Comparison of ENCODE assay signal across 22 mouse cellular contexts in the genomic region with DNA sequence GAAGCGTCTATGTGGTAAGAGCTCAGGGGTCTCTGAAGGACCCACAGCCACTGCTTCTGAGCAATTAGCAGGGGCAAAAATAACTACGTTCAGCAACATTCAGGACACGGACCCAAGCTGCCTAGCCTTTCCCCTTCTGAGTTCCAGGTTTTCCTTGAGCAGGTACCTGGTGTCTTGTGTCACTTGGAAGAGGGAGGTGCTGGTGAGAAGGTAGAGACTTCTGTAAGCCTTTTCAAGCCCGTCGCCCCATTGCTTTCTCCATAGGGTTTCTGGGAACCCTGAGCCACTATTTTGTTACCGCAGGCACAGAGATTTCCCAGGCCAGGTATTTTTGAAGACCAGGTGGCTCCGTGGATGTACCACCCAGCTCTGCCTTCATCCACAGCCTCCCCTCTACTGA. TPM values are rescaled to one million over a fixed set of nuclear protein-coding genes. Genes with fewer than 3 reads are reported as not detected.
DNase-seq lines count a peak whose midpoint lies in the region; ATAC-seq and TF ChIP-seq lines count a peak whose summit lies in the region.
"Had no signal": no experiment of that assay in that cellular context is flagged by ENCODE, and none has a peak within 500 bp of the region (broad histone marks: within the 10 kb centered on the region; RNA-seq: fewer than 3 reads in every experiment).

No protein-coding gene starts in this region.

- peak overlapping the region; percentile 80; the same call in 1 of the 2 replicates for H3K4me2 ChIP-seq in heart, embryonic 13.5 days
- H3K4me2 ChIP-seq in limb, embryonic 13.5 days (replicated peaks), result peak overlapping the region; percentile 93
- H3K4me2 ChIP-seq in limb, embryonic 15.5 days, result peak overlapping the region; percentile 93; the same call in 1 of the 2 replicates

- H3K9me3 ChIP-seq in heart, embryonic 13.5 days, result no peaks in the 10 kb centered on the region
- no peaks in the 10 kb centered on the region for H3K9me3 ChIP-seq in limb, embryonic 13.5 days
- H3K9me3 ChIP-seq in limb, embryonic 10.5 days (replicated peaks), result no peaks in the 10 kb centered on the region
- no peaks in the 10 kb centered on the region for H3K9me3 ChIP-seq in limb, embryonic 15.5 days
- H3K9me3 ChIP-seq: hindbrain, embryonic 12.5 days; liver, embryonic 12.5 days; midbrain, embryonic 10.5 days had no signal

- H3K4me3 ChIP-seq in heart, embryonic 13.5 days, result peak overlapping the region; percentile 57
- peak overlapping the region; percentile 53; the same call in 1 of the 2 replicates for H3K4me3 ChIP-seq in limb, embryonic 13.5 days
- H3K4me3 ChIP-seq in limb, embryonic 10.5 days, result no peak overlapping the region; the same call in 1 of the 2 replicates
- H3K4me3 ChIP-seq in testis, adult 2 months (ENCODE audit: control insufficient read depth, low read depth, low read length), result peak overlapping the region; percentile 57
- H3K4me3 ChIP-seq in limb, embryonic 15.5 days, result no peak overlapping the region
- H3K4me3 ChIP-seq in left cerebral cortex, adult 2 months, result no peak overlapping the region

- no peak for TF ChIP-seq POLR2A in testis, adult 2 months (IDR thresholded peaks at IDR 0.05; ENCODE audit: control insufficient read depth, low read depth, low read length)

- H3K36me3 ChIP-seq in heart, embryonic 13.5 days, result no peaks in the 10 kb centered on the region
- H3K36me3 ChIP-seq in limb, embryonic 13.5 days, result no peaks in the 10 kb centered on the region
- peaks cover 7% of the 10 kb centered on the region for H3K36me3 ChIP-seq in limb, embryonic 10.5 days
- no peaks in the 10 kb centered on the region for H3K36me3 ChIP-seq in testis, adult 2 months (ENCODE audit: control insufficient read depth, insufficient read depth, low read length)
- H3K36me3 ChIP-seq in limb, embryonic 15.5 days, result no peaks in the 10 kb centered on the region
- H3K36me3 ChIP-seq: hindbrain, embryonic 12.5 days; midbrain, embryonic 10.5 days had no signal

- 27% methylated on average over 7 of the region's 7 CpGs for WGBS in heart, embryonic 13.5 days
- WGBS in limb, embryonic 13.5 days, result 13% methylated on average over 7 of the region's 7 CpGs
- WGBS in limb, embryonic 10.5 days, result 13% methylated on average over 7 of the region's 7 CpGs
- WGBS in limb, embryonic 15.5 days, result 22% methylated on average over 7 of the region's 7 CpGs

- DNase-seq in heart, adult 9 months (ENCODE audit: low spot score in 2 of 2), result no peak
- no peak for DNase-seq in limb, embryonic 10.5 days (ENCODE audit: low spot score)
- no peak for DNase-seq in testis, postnatal 14 days (ENCODE audit: low spot score)
- DNase-seq in left cerebral cortex, adult 2 months (ENCODE audit: extremely low spot score in 1 of 2, low spot score in 2 of 2), result no peak
- DNase-seq: adrenal gland, adult 8-10 months; cerebellum, adult 9-10 months; gastrocnemius, postnatal 36 days; lung, adult 2 months; lung, postnatal 36 days; thymus, adult 2 months had no signal

- H3K9ac ChIP-seq in heart, embryonic 13.5 days, result no peak overlapping the region
- no peak overlapping the region for H3K9ac ChIP-seq in limb, embryonic 13.5 days
- H3K9ac ChIP-seq in limb, embryonic 15.5 days, result no peak overlapping the region
- H3K9ac ChIP-seq: hindbrain, embryonic 12.5 days; liver, embryonic 12.5 days had no signal

- no peak for ATAC-seq in heart, embryonic 13.5 days (ENCODE audit: extremely low read depth, insufficient number of reproducible peaks, low FRiP score, low TSS enrichment)
- ATAC-seq in limb, embryonic 13.5 days (ENCODE audit: low FRiP score, low read depth), result no peak
- ATAC-seq in limb, embryonic 15.5 days (ENCODE audit: insufficient number of reproducible peaks, low FRiP score, low TSS enrichment, low read depth), result no peak
- ATAC-seq: inflammation-experienced regulatory T-cells, adult 6 months; liver, embryonic 12.5 days had no signal

- no peak overlapping the region for H3K27ac ChIP-seq in heart, embryonic 13.5 days (replicated peaks)
- H3K27ac ChIP-seq in limb, embryonic 13.5 days, result no peak overlapping the region
- no peak overlapping the region for H3K27ac ChIP-seq in limb, embryonic 10.5 days
- no peak overlapping the region for H3K27ac ChIP-seq in testis, adult 2 months (ENCODE audit: control insufficient read depth, insufficient read depth, low read depth, low read length)
- H3K27ac ChIP-seq in limb, embryonic 15.5 days, result no peak overlapping the region
- H3K27ac ChIP-seq in left cerebral cortex, adult 2 months, result no peak overlapping the region
- H3K27ac ChIP-seq: hindbrain, embryonic 12.5 days; liver, embryonic 12.5 days; midbrain, embryonic 10.5 days had no signal

- intact Hi-C loops in left cerebral cortex, adult 2 months (cut with DNase I), result no loop called here

- peaks cover 84% of the 10 kb centered on the region for H3K27me3 ChIP-seq in heart, embryonic 13.5 days (replicated peaks)
- H3K27me3 ChIP-seq in limb, embryonic 13.5 days, result peaks cover 81% of the 10 kb centered on the region
- H3K27me3 ChIP-seq in limb, embryonic 10.5 days (ENCODE audit: low read depth, poor library complexity, severe bottlenecking), result peaks cover 88% of the 10 kb centered on the region
- H3K27me3 ChIP-seq in testis, adult 2 months (ENCODE audit: control insufficient read depth, insufficient read depth, low read length), result peaks cover 3% of the 10 kb centered on the region
- H3K27me3 ChIP-seq in limb, embryonic 15.5 days, result peaks cover 79% of the 10 kb centered on the region

- H3K4me1 ChIP-seq in heart, embryonic 13.5 days, result peaks cover 48% of the 10 kb centered on the region
- peaks cover 63% of the 10 kb centered on the region for H3K4me1 ChIP-seq in limb, embryonic 13.5 days
- H3K4me1 ChIP-seq in limb, embryonic 10.5 days, result peaks cover 66% of the 10 kb centered on the region
- H3K4me1 ChIP-seq in testis, adult 2 months (ENCODE audit: control insufficient read depth, insufficient read depth, low read length), result peaks cover 45% of the 10 kb centered on the region
- H3K4me1 ChIP-seq in limb, embryonic 15.5 days, result peaks cover 54% of the 10 kb centered on the region

- no peak for TF ChIP-seq CTCF in testis, adult 2 months (IDR thresholded peaks at IDR 0.05; ENCODE audit: control insufficient read depth, insufficient read depth, insufficient replicate concordance, low read depth, low read length)
- no peak for TF ChIP-seq CTCF in left cerebral cortex, adult 2 months (IDR thresholded peaks at IDR 0.05)

RNA-seq across cellular contexts. Expression of gene Fgf8, which starts 0.9 kb away (rescaled TPM):
- 0.25 and 0.37 TPM in 2 replicates for polyA plus RNA-seq in heart, embryonic 13.5 days (2015; fragmentation: Nextera tagmentation; extraction: Ambion mirVana)
- 2.7 and 3.5 TPM in 2 replicates for polyA plus RNA-seq in limb, embryonic 13.5 days (2015; fragmentation: Nextera tagmentation; extraction: Ambion mirVana)
- 78.5 and 105 TPM in 2 replicates for polyA plus RNA-seq in limb, embryonic 10.5 days (2016; fragmentation: Nextera tagmentation; extraction: Ambion mirVana)
- polyA plus RNA-seq in testis, adult 2 months (2012; rRNA removed), result 1.4 and 1.5 TPM in 2 replicates
- 0.31 and 0.51 TPM in 2 replicates for polyA plus RNA-seq in limb, embryonic 15.5 days (2015; fragmentation: Nextera tagmentation; extraction: Ambion mirVana)
- not detected for total RNA-seq in left cerebral cortex, adult 2 months (2021)
- total RNA-seq: adrenal gland, adult 8-10 months; common myeloid progenitor, adult 5-6 weeks; gastrocnemius, postnatal 36 days; layer of hippocampus, postnatal 14 days; left cerebral cortex, postnatal 14 days had no signal
- polyA plus RNA-seq: inflammation-experienced regulatory T-cells, adult 6 months; liver, embryonic 12.5 days; lung, adult 2 months; urinary bladder, adult 2 months had no signal

RNA-seq across cellular contexts. Expression of gene Npm3, which starts 5.8 kb away (rescaled TPM):
- 9.9 and 11.2 TPM in 2 replicates for polyA plus RNA-seq in heart, embryonic 13.5 days (2015; fragmentation: Nextera tagmentation; extraction: Ambion mirVana)
- polyA plus RNA-seq in limb, embryonic 13.5 days (2015; fragmentation: Nextera tagmentation; extraction: Ambion mirVana), result 15.4 and 16.8 TPM in 2 replicates
- polyA plus RNA-seq in limb, embryonic 10.5 days (2016; fragmentation: Nextera tagmentation; extraction: Ambion mirVana), result 13.3 and 14.9 TPM in 2 replicates
- 212 and 245 TPM in 2 replicates for polyA plus RNA-seq in testis, adult 2 months (2012; rRNA removed)
- polyA plus RNA-seq in limb, embryonic 15.5 days (2015; fragmentation: Nextera tagmentation; extraction: Ambion mirVana), result 12.4 and 20.6 TPM in 2 replicates
- 1 to 10 TPM; 4.1 to 6.8 TPM for total RNA-seq in left cerebral cortex, adult 2 months (2021)

RNA-seq across cellular contexts. Expression of gene Mgea5, which starts 40.0 kb away (rescaled TPM):
- 32.6 and 33.4 TPM in 2 replicates for polyA plus RNA-seq in heart, embryonic 13.5 days (2015; fragmentation: Nextera tagmentation; extraction: Ambion mirVana)
- 66.0 and 68.2 TPM in 2 replicates for polyA plus RNA-seq in limb, embryonic 13.5 days (2015; fragmentation: Nextera tagmentation; extraction: Ambion mirVana)
- polyA plus RNA-seq in limb, embryonic 10.5 days (2016; fragmentation: Nextera tagmentation; extraction: Ambion mirVana), result 54.2 and 68.9 TPM in 2 replicates
- 52.2 and 56.7 TPM in 2 replicates for polyA plus RNA-seq in testis, adult 2 months (2012; rRNA removed)
- 40.5 and 47.3 TPM in 2 replicates for polyA plus RNA-seq in limb, embryonic 15.5 days (2015; fragmentation: Nextera tagmentation; extraction: Ambion mirVana)
- 100 to 1,000 TPM; 164 to 176 TPM for total RNA-seq in left cerebral cortex, adult 2 months (2021)

Comparison
In these comparisons a context has a peak if more than half of its experiments do, and no peak if none do; other contexts are left out.
1. H3K4me3 ChIP-seq: peak in heart, embryonic 13.5 days (single experiment), limb, embryonic 13.5 days (single experiment) and testis, adult 2 months (single experiment); none in limb, embryonic 10.5 days (single experiment), limb, embryonic 15.5 days (single experiment) and left cerebral cortex, adult 2 months (single experiment).
2. RNA of gene Fgf8, which starts 0.9 kb away (polyA plus RNA-seq): 78.5 to 105 TPM in limb, embryonic 10.5 days; 2.7 to 3.5 TPM in limb, embryonic 13.5 days, 1.4 to 1.5 TPM in testis, adult 2 months, 0.31 to 0.51 TPM in limb, embryonic 15.5 days and 0.25 to 0.37 TPM in heart, embryonic 13.5 days; every median in the first group is over 10 times any median in the second.
3. Peak in every context shown above with its lines, with median percentiles within 50 percentile points of each other: H3K4me2 ChIP-seq.